In genomic region chr5:74163141-74163540, GRCm38 (mm10) we compare ENCODE assay signal across 19 mouse cellular contexts. TPM values are rescaled to one million over a fixed set of nuclear protein-coding genes. Genes with fewer than 3 reads are reported as not detected.
DNase-seq lines count a peak whose midpoint lies in the region; ATAC-seq and TF ChIP-seq lines count a peak whose summit lies in the region.
"Had no signal": no experiment of that assay in that cellular context is flagged by ENCODE, and none has a peak within 500 bp of the region (broad histone marks: within the 10 kb centered on the region; RNA-seq: fewer than 3 reads in every experiment).

No protein-coding gene starts in this region.

- no peak overlapping the region for H3K4me2 ChIP-seq in hindbrain, postnatal 0 days (ENCODE audit: low read depth, low read length)
- H3K4me2 ChIP-seq in hindbrain, embryonic 12.5 days (replicated peaks) = no peak overlapping the region
- H3K4me2 ChIP-seq in lung, embryonic 16.5 days (ENCODE audit: low read depth, low read length) = no peak overlapping the region
- H3K4me2 ChIP-seq in forebrain, embryonic 16.5 days (ENCODE audit: low read length) = no peak overlapping the region
- H3K4me2 ChIP-seq: forebrain, embryonic 12.5 days; liver, embryonic 12.5 days; stomach, embryonic 15.5 days had no signal

- TF ChIP-seq CTCF in hindbrain, postnatal 0 days (IDR thresholded peaks at IDR 0.05; ENCODE audit: low read depth) = no peak

- ATAC-seq in hindbrain, postnatal 0 days = no peak
- no peak for ATAC-seq in hindbrain, embryonic 12.5 days (ENCODE audit: low FRiP score)
- no peak for ATAC-seq in lung, embryonic 16.5 days (ENCODE audit: low read depth)
- no peak for ATAC-seq in forebrain, embryonic 16.5 days
- ATAC-seq: liver, embryonic 12.5 days; lung, postnatal 0 days had no signal

- WGBS in heart, embryonic 10.5 days = 80% methylated on average over 6 of the region's 6 CpGs
- WGBS in hindbrain, postnatal 0 days = 64% methylated on average over 6 of the region's 6 CpGs
- 84% methylated on average over 6 of the region's 6 CpGs for WGBS in hindbrain, embryonic 12.5 days
- 62% methylated on average over 6 of the region's 6 CpGs for WGBS in lung, embryonic 16.5 days
- WGBS in large intestine, adult 2 months = 48% methylated on average over 6 of the region's 6 CpGs
- 80% methylated on average over 6 of the region's 6 CpGs for WGBS in forebrain, embryonic 16.5 days

- no peaks in the 10 kb centered on the region for H3K27me3 ChIP-seq in heart, embryonic 10.5 days (ENCODE audit: insufficient read depth, poor library complexity, severe bottlenecking)
- H3K27me3 ChIP-seq in hindbrain, postnatal 0 days (ENCODE audit: insufficient read depth, low read length) = no peaks in the 10 kb centered on the region
- no peaks in the 10 kb centered on the region for H3K27me3 ChIP-seq in hindbrain, embryonic 12.5 days
- H3K27me3 ChIP-seq in lung, embryonic 16.5 days (ENCODE audit: control insufficient read depth, insufficient read depth, low read depth, low read length) = no peaks in the 10 kb centered on the region
- no peaks in the 10 kb centered on the region; the same call in 1 of the 2 replicates for H3K27me3 ChIP-seq in forebrain, embryonic 16.5 days (replicated peaks; ENCODE audit: control insufficient read depth, insufficient read depth, low read length)
- H3K27me3 ChIP-seq: forebrain, embryonic 12.5 days; stomach, embryonic 15.5 days had no signal

- peaks cover 2% of the 10 kb centered on the region; the same call in 1 of the 2 replicates for H3K36me3 ChIP-seq in heart, embryonic 10.5 days
- no peaks in the 10 kb centered on the region for H3K36me3 ChIP-seq in hindbrain, postnatal 0 days (ENCODE audit: insufficient read depth, low read length)
- H3K36me3 ChIP-seq in hindbrain, embryonic 12.5 days = no peaks in the 10 kb centered on the region
- H3K36me3 ChIP-seq in lung, embryonic 16.5 days (ENCODE audit: control insufficient read depth, insufficient read depth, low read length) = no peaks in the 10 kb centered on the region
- H3K36me3 ChIP-seq in forebrain, embryonic 16.5 days (ENCODE audit: control insufficient read depth, insufficient read depth) = no peaks in the 10 kb centered on the region
- H3K36me3 ChIP-seq: forebrain, embryonic 12.5 days; hindbrain, embryonic 10.5 days; liver, embryonic 12.5 days; stomach, embryonic 15.5 days had no signal

- no peak for DNase-seq in heart, embryonic 10.5 days (ENCODE audit: low spot score)
- no peak for DNase-seq in heart, postnatal 36 days
- peak; percentile 25 for DNase-seq in hindbrain, postnatal 0 days (ENCODE audit: low spot score)
- no peak for DNase-seq in lung, postnatal 25 days (ENCODE audit: low spot score)
- peak; percentile 25 for DNase-seq in large intestine, adult 2 months (ENCODE audit: low read depth, low spot score)
- DNase-seq: cerebellum, adult 11 months; cerebellum, postnatal 14 days; embryo, embryonic 11 days; gastrocnemius, postnatal 14 days; right cerebral cortex, postnatal 14 days had no signal

- peaks cover 66% of the 10 kb centered on the region for H3K4me1 ChIP-seq in heart, embryonic 10.5 days
- peaks cover 10% of the 10 kb centered on the region; the same call in 1 of the 2 replicates for H3K4me1 ChIP-seq in hindbrain, postnatal 0 days (ENCODE audit: insufficient read depth, low read length)
- peaks cover 15% of the 10 kb centered on the region for H3K4me1 ChIP-seq in hindbrain, embryonic 12.5 days
- peaks cover 48% of the 10 kb centered on the region for H3K4me1 ChIP-seq in lung, embryonic 16.5 days (replicated peaks; ENCODE audit: control insufficient read depth, insufficient read depth, low read length)
- H3K4me1 ChIP-seq in forebrain, embryonic 16.5 days (replicated peaks; ENCODE audit: control insufficient read depth, insufficient read depth, low read length) = peaks cover 9% of the 10 kb centered on the region

- H3K4me3 ChIP-seq in heart, embryonic 10.5 days = no peak overlapping the region
- H3K4me3 ChIP-seq in hindbrain, postnatal 0 days (ENCODE audit: low read length) = no peak overlapping the region
- H3K4me3 ChIP-seq in hindbrain, embryonic 12.5 days = no peak overlapping the region
- H3K4me3 ChIP-seq in lung, embryonic 16.5 days (ENCODE audit: low read length) = no peak overlapping the region
- H3K4me3 ChIP-seq in forebrain, embryonic 16.5 days (replicated peaks; ENCODE audit: low read length) = no peak overlapping the region
- H3K4me3 ChIP-seq: forebrain, embryonic 12.5 days; hindbrain, embryonic 10.5 days; liver, embryonic 12.5 days; megakaryocyte, embryonic 14.5 days; stomach, embryonic 15.5 days had no signal

- H3K9me3 ChIP-seq in heart, embryonic 10.5 days = no peaks in the 10 kb centered on the region
- H3K9me3 ChIP-seq in hindbrain, postnatal 0 days (ENCODE audit: low read length) = no peaks in the 10 kb centered on the region
- H3K9me3 ChIP-seq in hindbrain, embryonic 12.5 days (replicated peaks) = no peaks in the 10 kb centered on the region
- no peaks in the 10 kb centered on the region; the same call in 1 of the 2 replicates for H3K9me3 ChIP-seq in lung, embryonic 16.5 days (ENCODE audit: control insufficient read depth, low read length)
- no peaks in the 10 kb centered on the region for H3K9me3 ChIP-seq in forebrain, embryonic 16.5 days (ENCODE audit: control insufficient read depth, low read length)
- H3K9me3 ChIP-seq: forebrain, embryonic 12.5 days; hindbrain, embryonic 10.5 days; liver, embryonic 12.5 days; stomach, embryonic 15.5 days had no signal

- intact Hi-C loops in heart, postnatal 36 days (cut with DNase I) = loop anchor here (5.0 kb wide), 1 partner anchor 166 kb away; no protein-coding TSS in a partner anchor

- H3K27ac ChIP-seq in heart, embryonic 10.5 days = peak overlapping the region; percentile 89
- no peak overlapping the region for H3K27ac ChIP-seq in hindbrain, postnatal 0 days
- H3K27ac ChIP-seq in hindbrain, embryonic 12.5 days = no peak overlapping the region
- H3K27ac ChIP-seq in lung, embryonic 16.5 days (ENCODE audit: low read length) = 0 out of 2 replicates have a peak overlapping the region, but pooled peaks have one; percentile 16
- H3K27ac ChIP-seq in forebrain, embryonic 16.5 days (ENCODE audit: low read length) = no peak overlapping the region
- H3K27ac ChIP-seq: forebrain, embryonic 12.5 days; hindbrain, embryonic 10.5 days; liver, embryonic 12.5 days; stomach, embryonic 15.5 days had no signal

- no peak overlapping the region for H3K9ac ChIP-seq in hindbrain, postnatal 0 days (replicated peaks; ENCODE audit: low read length)
- H3K9ac ChIP-seq in hindbrain, embryonic 12.5 days = no peak overlapping the region
- H3K9ac ChIP-seq in lung, embryonic 16.5 days (ENCODE audit: low read length) = 0 out of 2 replicates have a peak overlapping the region, but pooled peaks have one; percentile 11
- no peak overlapping the region for H3K9ac ChIP-seq in forebrain, embryonic 16.5 days (replicated peaks; ENCODE audit: low read depth, low read length)
- H3K9ac ChIP-seq: forebrain, embryonic 12.5 days; liver, embryonic 12.5 days; stomach, embryonic 15.5 days had no signal

RNA-seq across cellular contexts. Expression of gene Rasl11b, which starts 31.9 kb away (rescaled TPM):
- polyA plus RNA-seq in heart, embryonic 10.5 days (2016; fragmentation: Nextera tagmentation; extraction: Ambion mirVana) = 58.3 and 65.9 TPM in 2 replicates
- 10 to 100 TPM; 29.9 to 44.8 TPM for total RNA-seq in heart, postnatal 36 days (2021)
- 5.9 and 7.2 TPM in 2 replicates for total RNA-seq in hindbrain, postnatal 0 days (2014; rRNA removed)
- polyA plus RNA-seq in hindbrain, postnatal 0 days (2015; fragmentation: Nextera tagmentation; extraction: Ambion mirVana) = 16.7 and 17.1 TPM in 2 replicates
- polyA plus RNA-seq in hindbrain, embryonic 12.5 days (2016; fragmentation: Nextera tagmentation; extraction: Ambion mirVana) = 44.5 and 54.3 TPM in 2 replicates
- 182 and 188 TPM in 2 replicates for polyA plus RNA-seq in lung, embryonic 16.5 days (2015; fragmentation: Nextera tagmentation; extraction: Ambion mirVana)
- 7.3 and 7.9 TPM in 2 replicates for polyA plus RNA-seq in large intestine, adult 2 months (2012; rRNA removed)
- 31.2 and 41.5 TPM in 2 replicates for polyA plus RNA-seq in forebrain, embryonic 16.5 days (2015; fragmentation: Nextera tagmentation; extraction: Ambion mirVana)

Comparison
In these comparisons a context has a peak if more than half of its experiments do, and no peak if none do; other contexts are left out.
1. DNase-seq: peak in hindbrain, postnatal 0 days (single experiment) and large intestine, adult 2 months (single experiment); none in heart, embryonic 10.5 days (single experiment), heart, postnatal 36 days (0 of 2) and lung, postnatal 25 days (single experiment).
2. H3K27ac ChIP-seq: peak in heart, embryonic 10.5 days (single experiment) and lung, embryonic 16.5 days (single experiment); none in hindbrain, postnatal 0 days (single experiment), hindbrain, embryonic 12.5 days (single experiment) and forebrain, embryonic 16.5 days (single experiment).